Mouse (Mus musculus) adrenal gland (tissue): ENCODE measurements around the gene Ppp1cc.
"Not testable (repeated sequence)": the region's sequence is repeated elsewhere in the genome, so short reads cannot be mapped to it uniquely, and the experiment has no call there.

Experiments
- intact Hi-C: fragments of 180-260 bp; cut with DNase I; formaldehyde crosslinking; loops from one replicate; pipeline ENCODE4 v1.15.1; 2025

Gene Ppp1cc

GRCm38 (mm10) chr5:122210890-122211289, 52.8 kb downstream of the Ppp1cc start:
- intact Hi-C loops = no loop called here

- intact Hi-C loops = no loop called here
These were observed 54.0 kb downstream of the Ppp1cc start for GRCm38 (mm10) chr5:122212125-122212524.

GRCm38 (mm10) chr5:122212820-122213219, 54.7 kb downstream of the Ppp1cc start:
- intact Hi-C loops = not testable (repeated sequence)

- intact Hi-C loops = no loop called here
These were observed 55.8 kb downstream of the Ppp1cc start for GRCm38 (mm10) chr5:122213861-122214260.

GRCm38 (mm10) chr5:122217636-122218035, 59.6 kb downstream of the Ppp1cc start:
- intact Hi-C loops = no loop called here

- intact Hi-C loops = no loop called here
These were observed 60.2 kb downstream of the Ppp1cc start for GRCm38 (mm10) chr5:122218109-122218905.

- intact Hi-C loops = no loop called here
These were observed 60.9 kb downstream of the Ppp1cc start for GRCm38 (mm10) chr5:122218928-122219327.

GRCm38 (mm10) chr5:122219655-122220629, 61.9 kb downstream of the Ppp1cc start:
- intact Hi-C loops = no loop called here

- intact Hi-C loops = no loop called here
These were observed 63.0 kb downstream of the Ppp1cc start for GRCm38 (mm10) chr5:122221085-122221484.

- intact Hi-C loops = no loop called here
These were observed 66.2 kb downstream of the Ppp1cc start for GRCm38 (mm10) chr5:122224291-122224690.
